Mouse (Mus musculus): Measurements from ENCODE around the gene Vps35l. TPM values are rescaled to one million over a fixed set of nuclear protein-coding genes. Genes with fewer than 3 reads are reported as not detected.

The Vps35l gene
- polyA plus RNA-seq, 1 experiment from 2014 or later: 46.3 TPM

GRCm38 (mm10) chr7:118708002-118708401 is 32.0 kb upstream of the Vps35l start:
- H3K4me2 ChIP-seq: no peak overlapping the region
- no peak overlapping the region for H3K27ac ChIP-seq (replicated peaks)
- no peak overlapping the region for H3K9ac ChIP-seq
- WGBS: 49% methylated on average over 4 of the region's 4 CpGs
- H3K27me3 ChIP-seq (replicated peaks): no peaks in the 10 kb centered on the region
- no peak for ATAC-seq (ENCODE audit: extremely low read depth, insufficient number of reproducible peaks, low FRiP score, low TSS enrichment)
- no peaks in the 10 kb centered on the region for H3K9me3 ChIP-seq
- peaks cover 35% of the 10 kb centered on the region for H3K4me1 ChIP-seq
- peaks cover 3% of the 10 kb centered on the region for H3K36me3 ChIP-seq
- H3K4me3 ChIP-seq: no peak overlapping the region

GRCm38 (mm10) chr7:118710776-118711175 is 29.2 kb upstream of the Vps35l start:
- Histone ChIP-seq H3K27me3 (replicated peaks) (no peaks in the 10 kb centered on the region), H3K4me2 (no peak overlapping the region), H3K9me3 (no peaks in the 10 kb centered on the region), H3K9ac (no peak overlapping the region), H3K36me3 (peaks cover 5% of the 10 kb centered on the region; the same call in 1 of the 2 replicates), H3K4me1 (peaks cover 15% of the 10 kb centered on the region), H3K4me3 (no peak overlapping the region), H3K27ac (replicated peaks) (no peak overlapping the region)
- ATAC-seq (ENCODE audit: extremely low read depth, insufficient number of reproducible peaks, low FRiP score, low TSS enrichment): no peak
- 72% methylated on average over 5 of the region's 5 CpGs for WGBS

GRCm38 (mm10) chr7:118712228-118713173 is 27.5 kb upstream of the Vps35l start, which contains the start of gene Ccp110:
Gene Ccp110, plus strand, starts transcription at chr7:118712552.
- Histone ChIP-seq H3K27ac (replicated peaks) (0 out of 2 replicates have a peak within 1 kb of the TSS, but pooled peaks have one; percentile 42), H3K27me3 (replicated peaks) (no peaks in the 10 kb centered on the region), H3K4me1 (peaks cover 9% of the 10 kb centered on the region), H3K9me3 (no peaks in the 10 kb centered on the region), H3K9ac (peak within 1 kb of the TSS; percentile 85), H3K4me3 (peak within 1 kb of the TSS; percentile 91), H3K36me3 (peaks cover 7% of the 10 kb centered on the region), H3K4me2 (peak within 1 kb of the TSS; percentile 95)
- under 1% methylated on average over 48 of the region's 48 CpGs for WGBS
- ATAC-seq (ENCODE audit: extremely low read depth, insufficient number of reproducible peaks, low FRiP score, low TSS enrichment): peak; percentile 97

GRCm38 (mm10) chr7:118714873-118715272 is 25.2 kb upstream of the Vps35l start:
- Histone ChIP-seq H3K27me3 (replicated peaks) (no peaks in the 10 kb centered on the region), H3K27ac (replicated peaks) (no peak overlapping the region), H3K36me3 (peaks cover 20% of the 10 kb centered on the region), H3K9me3 (no peaks in the 10 kb centered on the region), H3K4me2 (no peak overlapping the region), H3K9ac (no peak overlapping the region), H3K4me1 (peaks cover 9% of the 10 kb centered on the region), H3K4me3 (no peak overlapping the region)
- ATAC-seq (ENCODE audit: extremely low read depth, insufficient number of reproducible peaks, low FRiP score, low TSS enrichment): no peak
- WGBS: 77% methylated on average over 1 of the region's 1 CpGs

GRCm38 (mm10) chr7:118718066-118718465 is 22.0 kb upstream of the Vps35l start:
- no peak overlapping the region for H3K9ac ChIP-seq
- no peak overlapping the region for H3K4me2 ChIP-seq
- no peak overlapping the region for H3K4me3 ChIP-seq
- no peak for ATAC-seq (ENCODE audit: extremely low read depth, insufficient number of reproducible peaks, low FRiP score, low TSS enrichment)
- no peaks in the 10 kb centered on the region for H3K27me3 ChIP-seq (replicated peaks)
- no peaks in the 10 kb centered on the region for H3K9me3 ChIP-seq
- H3K4me1 ChIP-seq: peaks cover 3% of the 10 kb centered on the region
- H3K27ac ChIP-seq (replicated peaks): no peak overlapping the region
- peaks cover 40% of the 10 kb centered on the region for H3K36me3 ChIP-seq
- 90% methylated on average over 4 of the region's 4 CpGs for WGBS

GRCm38 (mm10) chr7:118723927-118724326 is 16.1 kb upstream of the Vps35l start:
- Histone ChIP-seq H3K4me2 (no peak overlapping the region), H3K36me3 (peaks cover 66% of the 10 kb centered on the region), H3K27me3 (replicated peaks) (no peaks in the 10 kb centered on the region), H3K9ac (no peak overlapping the region), H3K27ac (replicated peaks) (no peak overlapping the region), H3K4me3 (no peak overlapping the region), H3K4me1 (no peaks in the 10 kb centered on the region), H3K9me3 (no peaks in the 10 kb centered on the region)
- 87% methylated on average over 9 of the region's 9 CpGs for WGBS
- no peak for ATAC-seq (ENCODE audit: extremely low read depth, insufficient number of reproducible peaks, low FRiP score, low TSS enrichment)

GRCm38 (mm10) chr7:118725459-118725858 is 14.6 kb upstream of the Vps35l start:
- Histone ChIP-seq H3K9ac (no peak overlapping the region), H3K27me3 (replicated peaks) (no peaks in the 10 kb centered on the region), H3K4me1 (no peaks in the 10 kb centered on the region), H3K9me3 (no peaks in the 10 kb centered on the region), H3K4me2 (no peak overlapping the region), H3K36me3 (peaks cover 77% of the 10 kb centered on the region), H3K4me3 (no peak overlapping the region), H3K27ac (replicated peaks) (no peak overlapping the region)
- WGBS: 84% methylated on average over 2 of the region's 2 CpGs
- no peak for ATAC-seq (ENCODE audit: extremely low read depth, insufficient number of reproducible peaks, low FRiP score, low TSS enrichment)

- no peak overlapping the region for H3K9ac ChIP-seq
- ATAC-seq (ENCODE audit: extremely low read depth, insufficient number of reproducible peaks, low FRiP score, low TSS enrichment): no peak
- H3K4me3 ChIP-seq: no peak overlapping the region
- no peak overlapping the region for H3K4me2 ChIP-seq
- H3K4me1 ChIP-seq: no peaks in the 10 kb centered on the region
- no peaks in the 10 kb centered on the region for H3K27me3 ChIP-seq (replicated peaks)
- no peak overlapping the region for H3K27ac ChIP-seq (replicated peaks)
- 82% methylated on average over 13 of the region's 13 CpGs for WGBS
- H3K36me3 ChIP-seq: peaks cover 82% of the 10 kb centered on the region
- no peaks in the 10 kb centered on the region for H3K9me3 ChIP-seq
These were observed 11.0 kb upstream of the Vps35l start for GRCm38 (mm10) chr7:118728846-118729587.

- Histone ChIP-seq H3K9ac (no peak overlapping the region), H3K4me1 (no peaks in the 10 kb centered on the region), H3K36me3 (peaks cover 66% of the 10 kb centered on the region), H3K27ac (replicated peaks) (no peak overlapping the region), H3K4me2 (no peak overlapping the region), H3K9me3 (no peaks in the 10 kb centered on the region), H3K4me3 (no peak overlapping the region), H3K27me3 (replicated peaks) (no peaks in the 10 kb centered on the region)
- 78% methylated on average over 3 of the region's 3 CpGs for WGBS
- no peak for ATAC-seq (ENCODE audit: extremely low read depth, insufficient number of reproducible peaks, low FRiP score, low TSS enrichment)
These were observed 8.2 kb upstream of the Vps35l start for GRCm38 (mm10) chr7:118731781-118732180.

- Histone ChIP-seq H3K4me2 (no peak overlapping the region), H3K9me3 (no peaks in the 10 kb centered on the region), H3K36me3 (peaks cover 53% of the 10 kb centered on the region), H3K27me3 (replicated peaks) (no peaks in the 10 kb centered on the region; the same call in 1 of the 2 replicates), H3K4me1 (no peaks in the 10 kb centered on the region), H3K4me3 (no peak overlapping the region), H3K9ac (no peak overlapping the region), H3K27ac (replicated peaks) (no peak overlapping the region)
- ATAC-seq (ENCODE audit: extremely low read depth, insufficient number of reproducible peaks, low FRiP score, low TSS enrichment): no peak
- 85% methylated on average over 13 of the region's 13 CpGs for WGBS
These were observed 6.8 kb upstream of the Vps35l start for GRCm38 (mm10) chr7:118733225-118733624.

- Histone ChIP-seq H3K4me1 (peaks cover 18% of the 10 kb centered on the region), H3K4me3 (no peak overlapping the region), H3K27ac (replicated peaks) (no peak overlapping the region), H3K9ac (no peak overlapping the region), H3K36me3 (peaks cover 11% of the 10 kb centered on the region), H3K4me2 (no peak overlapping the region), H3K27me3 (replicated peaks) (peaks cover 3% of the 10 kb centered on the region; the same call in 1 of the 2 replicates), H3K9me3 (no peaks in the 10 kb centered on the region)
- WGBS: 74% methylated on average over 1 of the region's 1 CpGs
- no peak for ATAC-seq (ENCODE audit: extremely low read depth, insufficient number of reproducible peaks, low FRiP score, low TSS enrichment)
These were observed 1.3 kb upstream of the Vps35l start for GRCm38 (mm10) chr7:118738730-118739129.

Data from heart, embryonic 13.5 days (tissue).